Comparison of ENCODE assay signal across 14 mouse cellular contexts in the genomic region with DNA sequence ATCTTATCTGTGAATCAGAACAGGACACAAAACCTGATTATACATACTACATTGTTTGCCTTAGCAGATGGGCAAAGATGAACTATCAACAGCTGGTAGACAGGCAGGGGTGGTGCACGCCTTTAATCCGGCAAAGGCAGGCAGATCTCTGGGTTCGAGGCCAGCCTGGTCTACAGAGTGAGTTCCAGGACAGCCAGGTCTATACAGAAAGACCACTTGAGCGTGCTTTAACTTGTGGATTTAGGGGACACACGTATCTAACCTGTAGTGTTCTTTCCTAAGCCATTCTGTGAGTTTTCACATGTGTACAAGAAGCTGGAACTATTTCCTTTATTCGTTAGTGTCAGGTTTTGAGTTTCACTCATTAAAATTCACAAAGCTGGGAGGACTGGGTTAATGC.
DNase-seq lines count a peak whose midpoint lies in the region; ATAC-seq and TF ChIP-seq lines count a peak whose summit lies in the region.
"Had no signal": no experiment of that assay in that cellular context is flagged by ENCODE, and none has a peak within 500 bp of the region (broad histone marks: within the 10 kb centered on the region; RNA-seq: fewer than 3 reads in every experiment).

No protein-coding gene starts in this region.

- no peak for DNase-seq in liver, embryonic 11.5 days (ENCODE audit: low spot score)
- DNase-seq in liver = no peak
- no peak for DNase-seq in hindbrain, postnatal 0 days (ENCODE audit: low spot score)
- DNase-seq in frontal cortex, postnatal 14 days (ENCODE audit: low spot score in 2 of 2) = no peak
- no peak for DNase-seq in urinary bladder, postnatal 10 days (ENCODE audit: low spot score)
- DNase-seq: cerebellum, adult 11 months; cerebellum, postnatal 25 days; gastrocnemius, postnatal 10 days; heart, postnatal 14 days; lung, adult 18-20 months; lung, postnatal 36 days; thymus, postnatal 4 days had no signal

- H3K36me3 ChIP-seq in liver, embryonic 11.5 days (ENCODE audit: control insufficient read depth, insufficient read depth, low read length) = no peaks in the 10 kb centered on the region
- no peaks in the 10 kb centered on the region for H3K36me3 ChIP-seq in forebrain, embryonic 16.5 days (ENCODE audit: control insufficient read depth, insufficient read depth)
- H3K36me3 ChIP-seq in hindbrain, postnatal 0 days (ENCODE audit: insufficient read depth, low read length) = no peaks in the 10 kb centered on the region
- H3K36me3 ChIP-seq in neural tube, embryonic 15.5 days = no peaks in the 10 kb centered on the region

- no peaks in the 10 kb centered on the region for H3K9me3 ChIP-seq in liver, embryonic 11.5 days (ENCODE audit: control insufficient read depth, low read length)
- no peaks in the 10 kb centered on the region for H3K9me3 ChIP-seq in forebrain, embryonic 16.5 days (ENCODE audit: control insufficient read depth, low read length)
- H3K9me3 ChIP-seq in hindbrain, postnatal 0 days (ENCODE audit: low read length) = no peaks in the 10 kb centered on the region
- no peaks in the 10 kb centered on the region for H3K9me3 ChIP-seq in neural tube, embryonic 15.5 days (replicated peaks)

- no peaks in the 10 kb centered on the region for H3K27me3 ChIP-seq in liver, embryonic 11.5 days (replicated peaks; ENCODE audit: control insufficient read depth, insufficient read depth, low read length)
- H3K27me3 ChIP-seq in forebrain, embryonic 16.5 days (replicated peaks; ENCODE audit: control insufficient read depth, insufficient read depth, low read length) = no peaks in the 10 kb centered on the region
- H3K27me3 ChIP-seq in hindbrain, postnatal 0 days (ENCODE audit: insufficient read depth, low read length) = no peaks in the 10 kb centered on the region
- H3K27me3 ChIP-seq in neural tube, embryonic 15.5 days (replicated peaks) = no peaks in the 10 kb centered on the region

- H3K9ac ChIP-seq in liver, embryonic 11.5 days (ENCODE audit: low read depth, low read length) = no peak overlapping the region
- H3K9ac ChIP-seq in forebrain, embryonic 16.5 days (replicated peaks; ENCODE audit: low read depth, low read length) = no peak overlapping the region
- no peak overlapping the region for H3K9ac ChIP-seq in hindbrain, postnatal 0 days (replicated peaks; ENCODE audit: low read length)
- no peak overlapping the region for H3K9ac ChIP-seq in neural tube, embryonic 15.5 days (replicated peaks)

- no peak for ATAC-seq in liver, embryonic 11.5 days (replicated peaks; ENCODE audit: low FRiP score)
- ATAC-seq in forebrain, embryonic 16.5 days = no peak
- no peak for ATAC-seq in hindbrain, postnatal 0 days
- ATAC-seq in neural tube, embryonic 15.5 days (ENCODE audit: low FRiP score) = peak; percentile 24; the same call in 1 of the 2 replicates

- no peak overlapping the region for H3K4me2 ChIP-seq in liver, embryonic 11.5 days
- H3K4me2 ChIP-seq in forebrain, embryonic 16.5 days (ENCODE audit: low read length) = no peak overlapping the region
- H3K4me2 ChIP-seq in hindbrain, postnatal 0 days (ENCODE audit: low read depth, low read length) = no peak overlapping the region
- H3K4me2 ChIP-seq in neural tube, embryonic 15.5 days = no peak overlapping the region

- 76% methylated on average over 6 of the region's 6 CpGs for WGBS in liver, embryonic 11.5 days
- WGBS in forebrain, embryonic 16.5 days = 57% methylated on average over 6 of the region's 6 CpGs
- WGBS in hindbrain, postnatal 0 days = 68% methylated on average over 6 of the region's 6 CpGs
- 80% methylated on average over 6 of the region's 6 CpGs for WGBS in neural tube, embryonic 15.5 days

- H3K27ac ChIP-seq in liver, embryonic 11.5 days (ENCODE audit: low read depth, low read length) = peak overlapping the region; percentile 4; the same call in 1 of the 2 replicates
- peak overlapping the region; percentile 35; the same call in 1 of the 2 replicates for H3K27ac ChIP-seq in forebrain, embryonic 16.5 days (ENCODE audit: low read length)
- peak overlapping the region; percentile 29; the same call in 1 of the 2 replicates for H3K27ac ChIP-seq in hindbrain, postnatal 0 days
- H3K27ac ChIP-seq in neural tube, embryonic 15.5 days (replicated peaks) = no peak overlapping the region

- no peaks in the 10 kb centered on the region; the same call in 1 of the 2 replicates for H3K4me1 ChIP-seq in liver, embryonic 11.5 days (replicated peaks; ENCODE audit: control insufficient read depth, insufficient read depth, low read length)
- peaks cover 5% of the 10 kb centered on the region for H3K4me1 ChIP-seq in forebrain, embryonic 16.5 days (replicated peaks; ENCODE audit: control insufficient read depth, insufficient read depth, low read length)
- peaks cover 6% of the 10 kb centered on the region; the same call in 1 of the 2 replicates for H3K4me1 ChIP-seq in hindbrain, postnatal 0 days (ENCODE audit: insufficient read depth, low read length)
- peaks cover 9% of the 10 kb centered on the region for H3K4me1 ChIP-seq in neural tube, embryonic 15.5 days

- TF ChIP-seq CTCF in hindbrain, postnatal 0 days (IDR thresholded peaks at IDR 0.05; ENCODE audit: low read depth) = no peak

- H3K4me3 ChIP-seq in liver, embryonic 11.5 days (ENCODE audit: low read depth, low read length) = no peak overlapping the region
- no peak overlapping the region for H3K4me3 ChIP-seq in forebrain, embryonic 16.5 days (replicated peaks; ENCODE audit: low read length)
- no peak overlapping the region for H3K4me3 ChIP-seq in hindbrain, postnatal 0 days (ENCODE audit: low read length)
- H3K4me3 ChIP-seq in neural tube, embryonic 15.5 days (replicated peaks) = no peak overlapping the region
